Mouse (Mus musculus) naive thymus-derived CD4-positive, alpha-beta T cell, adult 5 months (primary cell): ENCODE data around the gene Phf8. TPM values are rescaled to one million over a fixed set of nuclear protein-coding genes. Genes with fewer than 3 reads are reported as not detected.

Experiments
- polyA plus RNA-seq: library from polyadenylated mRNA; unstranded; fragments of 100-300 nt; shearing (Covaris generic); gene quantifications from one replicate; pipeline ENCODE4 v1.2.1, GENCODE M21; 2017

Phf8 gene
- polyA plus RNA-seq = 50.9 TPM

DNA sequence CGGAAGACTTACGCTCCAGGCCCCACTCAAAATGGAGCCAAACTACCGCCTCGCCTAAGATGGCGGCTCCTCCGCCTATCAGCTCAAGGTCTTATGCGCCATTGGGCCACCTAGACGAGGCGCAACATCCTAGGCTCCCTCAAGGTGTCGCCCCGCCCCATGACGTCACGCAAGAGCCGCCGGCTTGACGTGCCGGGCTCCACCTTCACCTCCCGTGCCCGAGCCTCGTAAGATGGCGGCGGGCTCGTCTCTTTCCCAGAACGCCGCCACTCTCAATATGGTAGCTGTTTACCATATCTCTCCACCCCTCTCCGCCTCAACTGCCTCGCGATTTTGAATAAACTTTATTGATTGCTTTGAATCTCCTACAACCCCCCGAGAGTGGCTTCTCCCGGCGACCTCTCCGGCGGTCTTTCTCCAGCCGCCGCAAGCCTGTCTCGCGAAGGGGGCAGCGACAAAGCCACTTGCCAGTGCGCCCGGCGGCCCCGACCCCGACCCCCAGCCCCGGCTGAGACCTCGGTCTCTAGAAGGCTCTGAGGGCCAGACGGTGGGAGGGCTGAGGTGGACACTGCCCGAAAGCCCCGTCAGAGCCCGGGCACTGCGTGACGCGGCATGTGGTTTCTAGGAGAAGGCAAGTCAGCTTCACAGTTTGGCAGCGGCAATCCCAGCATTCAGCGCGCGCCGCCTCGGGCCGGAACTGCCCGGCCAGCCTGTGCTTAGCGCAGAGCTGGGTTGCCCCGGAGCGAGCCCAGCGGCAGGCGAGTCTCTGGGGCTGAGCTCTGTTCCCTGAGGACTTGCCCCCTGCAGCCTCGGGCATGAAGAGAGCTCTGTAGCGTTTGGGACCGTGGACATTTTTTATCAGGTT is at the start of gene Phf8:
Phf8 (plus strand) TSS at position 215 of the 865 bp plus-strand sequence.

Other genes with a start within 250 kb of the Phf8 start
- 3.2 TPM for gene Fam120c, start 176.5 kb upstream of the Phf8 start, polyA plus RNA-seq